Mouse (Mus musculus): ENCODE results near the gene Neurl4.
A peak's percentile ranks its signal among the peaks of the same experiment; 100 is the strongest.

DNA sequence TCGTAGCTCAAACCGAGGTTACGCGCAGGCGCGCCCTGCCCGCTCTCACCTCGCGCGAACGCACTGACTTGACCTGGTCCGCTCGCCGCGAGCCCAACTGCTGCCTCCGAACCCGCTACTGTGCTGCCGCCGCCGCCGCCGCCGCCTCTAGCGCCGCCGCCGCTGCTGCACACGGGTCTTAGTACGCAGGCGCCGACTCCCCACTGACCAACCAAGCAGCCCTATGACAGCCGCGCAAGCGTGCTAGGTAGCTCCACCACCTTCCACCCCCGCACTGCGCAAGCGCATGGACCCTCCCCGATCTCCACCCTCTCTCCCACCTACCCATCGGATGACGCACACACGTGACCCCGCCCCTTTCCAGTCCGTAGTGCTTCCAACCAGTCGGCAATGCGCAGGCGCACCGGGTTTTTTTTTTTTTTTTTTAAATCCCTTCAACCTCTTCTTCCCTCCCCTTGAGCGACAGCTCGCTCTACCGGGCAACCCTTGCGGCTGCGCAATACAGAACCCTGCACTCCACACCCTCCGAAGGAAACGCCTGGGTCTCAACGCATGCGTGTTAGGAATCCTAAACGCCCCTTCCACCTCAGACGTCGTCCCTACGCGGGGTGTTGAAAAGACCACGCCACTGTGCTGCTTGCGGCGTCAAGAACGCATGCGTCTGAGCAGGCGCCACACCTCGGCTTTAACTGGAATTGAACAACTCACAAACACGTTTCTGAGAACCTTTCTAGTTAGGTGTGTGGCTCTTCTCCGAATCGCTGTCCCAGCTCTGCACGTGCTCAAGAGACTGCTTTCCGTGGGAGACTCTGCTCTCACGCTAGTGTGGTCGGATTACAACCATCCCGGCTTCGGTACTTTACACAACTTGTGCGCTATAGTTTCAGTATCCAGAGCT is 20.5 kb downstream of the Neurl4 start, which contains the start of gene Eif5a:
- TF ChIP-seq CTCF (IDR thresholded peaks at IDR 0.05; ENCODE audit: low read depth, low read length) (peak; percentile 63), POLR2A (IDR thresholded peaks at IDR 0.05; ENCODE audit: extremely low read depth, insufficient read depth, low read length) (peak; percentile 86)

Data from liver, adult 2 months (tissue).